Mouse (Mus musculus): ENCODE measurements around the gene Cldn1. TPM values are rescaled to one million over a fixed set of nuclear protein-coding genes. Genes with fewer than 3 reads are reported as not detected.

Gene Cldn1
- total RNA-seq, 2 experiments from 2014 or later, result 0.68 to 1.5 TPM

DNA sequence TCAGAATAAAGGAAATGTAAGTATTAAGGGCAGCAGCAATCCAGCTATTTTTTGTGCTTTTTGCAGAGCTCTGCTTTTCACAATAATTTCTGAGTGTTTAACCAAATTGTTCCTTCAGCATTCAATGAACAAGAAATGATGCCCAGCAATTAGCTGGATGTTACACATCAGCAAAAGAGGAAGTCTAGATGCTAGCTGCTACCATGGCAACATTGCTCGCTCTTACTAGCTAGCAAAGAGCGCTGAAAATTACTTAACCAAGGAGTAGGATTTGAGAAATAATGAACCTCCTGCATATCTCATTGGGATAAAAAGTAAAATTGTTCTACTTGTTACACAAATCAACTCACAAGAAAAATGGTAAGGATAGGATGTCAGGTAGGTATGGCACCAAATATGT, 62.2 kb downstream of the Cldn1 start:
- no peak for DNase-seq (ENCODE audit: low spot score in 2 of 2)

Other genes with a start within 250 kb of the Cldn1 start
- not detected for gene Cldn16, start 91.3 kb upstream of the Cldn1 start, total RNA-seq (2021)
- not detected for gene Tmem207, start 154.9 kb upstream of the Cldn1 start, total RNA-seq (2021)
- gene Il1rap, start 209.9 kb upstream of the Cldn1 start, total RNA-seq (2021), result 10 to 100 TPM; 58.6 to 64.9 TPM

Measured in layer of hippocampus, adult 18-20 months (tissue).